Mouse (Mus musculus) splenic B cell, adult 2 months (primary cell): Measurements from ENCODE around the gene Fancc.

ENCODE experiments used
- DNase-seq: peaks from one replicate; pipeline ENCODE4 v3.0.0-alpha.2; 2011; ENCODE audit warnings: low read depth, low spot score
- H3K27me3 ChIP-seq: 2 replicates; pipeline ENCODE4 v1.6.1; 2012; ENCODE audit warnings: mild to moderate bottlenecking, low read length, moderate library complexity, mixed read lengths; ENCODE audit not compliant: control insufficient read depth, poor library complexity, insufficient read depth, severe bottlenecking
- H3K36me3 ChIP-seq: 2 replicates; pipeline ENCODE4 v1.6.1; 2012; ENCODE audit warnings: mild to moderate bottlenecking, low read length, moderate library complexity, mixed read lengths; ENCODE audit not compliant: control insufficient read depth, poor library complexity, insufficient read depth, severe bottlenecking

The Fancc gene

DNA sequence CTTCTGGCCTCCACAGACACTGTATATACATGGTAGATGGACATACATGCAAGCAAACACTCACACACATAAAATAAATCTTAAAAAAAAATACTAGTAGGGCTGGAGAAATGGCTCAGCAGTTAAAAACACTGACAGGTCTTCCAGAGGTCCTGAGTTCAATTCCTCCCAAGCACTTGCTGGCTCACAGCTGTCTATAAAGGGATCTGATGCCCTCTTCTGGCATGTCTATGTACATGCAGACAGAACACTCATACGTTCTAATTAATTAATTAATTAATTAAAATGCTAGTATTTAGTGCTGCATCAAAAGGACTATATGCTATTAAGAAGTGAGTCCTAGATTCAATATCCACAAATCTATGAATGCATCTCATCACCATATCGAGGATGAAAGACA is 78.9 kb downstream of the Fancc start:
- no peaks in the 10 kb centered on the region for H3K27me3 ChIP-seq
- H3K36me3 ChIP-seq, result no peaks in the 10 kb centered on the region
- no peak for DNase-seq

DNA sequence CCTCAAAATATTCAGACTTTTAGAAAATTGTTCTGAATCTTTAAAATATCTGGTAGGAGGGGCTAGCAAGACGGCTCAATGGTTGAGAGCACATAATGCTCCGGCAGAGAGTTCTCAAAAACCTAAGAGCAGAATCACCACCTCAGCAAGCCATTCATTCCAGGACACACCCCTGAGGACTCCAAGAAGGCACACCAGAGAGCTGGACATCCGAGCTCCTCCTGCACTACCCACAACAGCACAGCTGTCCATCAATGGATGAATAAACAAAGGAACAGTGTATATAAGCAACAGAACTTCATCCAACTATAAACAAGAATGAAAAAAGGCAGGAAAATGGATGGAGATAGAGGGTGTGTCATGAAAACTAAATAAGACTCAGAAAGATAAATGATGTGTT is 80.3 kb downstream of the Fancc start:
- Histone ChIP-seq H3K36me3 (no peaks in the 10 kb centered on the region), H3K27me3 (no peaks in the 10 kb centered on the region)
- DNase-seq, result no peak

DNA sequence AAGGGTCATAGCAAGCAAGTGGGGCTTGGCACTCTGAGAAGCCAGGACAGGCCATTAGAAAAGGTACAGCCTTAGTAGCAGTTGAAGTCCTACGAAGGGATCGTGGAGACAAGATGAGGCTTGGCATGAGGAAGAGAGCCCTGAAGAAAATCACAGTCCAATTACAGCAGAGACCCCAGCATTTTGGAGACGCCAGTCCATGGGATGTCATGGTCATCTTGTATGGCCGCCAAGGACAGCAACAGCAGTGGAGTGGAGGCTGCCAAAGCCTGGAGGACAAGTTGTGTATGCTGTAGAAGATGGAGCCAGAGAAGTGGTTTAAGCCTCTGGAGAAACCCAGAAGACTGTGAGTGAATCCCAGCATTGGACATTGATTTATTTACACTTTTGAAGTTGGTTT is 84.4 kb downstream of the Fancc start:
- no peaks in the 10 kb centered on the region for H3K27me3 ChIP-seq
- no peaks in the 10 kb centered on the region for H3K36me3 ChIP-seq
- DNase-seq, result no peak

DNA sequence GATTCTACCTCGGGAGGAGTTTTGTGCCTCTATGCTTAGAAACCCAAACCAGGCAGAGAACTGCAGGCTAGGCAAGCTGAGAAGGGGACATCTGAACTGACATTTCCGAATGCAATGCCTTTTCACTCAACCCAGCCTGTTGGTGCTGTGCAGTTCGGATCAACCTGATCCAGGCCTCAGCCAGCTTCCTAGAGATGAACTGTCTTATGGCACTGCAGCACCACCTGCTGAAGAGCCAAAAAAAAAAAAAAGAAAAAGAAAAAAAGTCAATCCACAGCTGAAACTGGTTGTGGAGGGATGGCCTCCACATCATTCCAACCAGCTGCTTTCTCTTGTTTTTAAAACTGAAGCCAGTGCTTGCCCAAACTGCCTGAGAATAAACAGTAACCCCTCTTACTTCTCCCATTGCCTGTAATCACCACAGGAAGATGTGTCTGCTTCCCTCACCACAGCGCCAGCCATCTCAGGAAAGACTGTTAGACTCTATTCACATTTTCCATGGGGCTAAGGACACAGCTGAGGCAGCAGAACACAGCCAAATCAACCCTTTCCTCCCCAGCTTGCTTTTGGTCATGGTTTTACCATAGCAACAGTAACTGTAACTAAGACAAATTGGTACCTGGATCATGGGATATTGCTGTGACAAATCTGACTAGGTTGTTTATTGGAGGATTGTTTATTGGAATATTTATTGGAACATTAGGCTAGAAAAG is 85.6 kb downstream of the Fancc start:
- Histone ChIP-seq H3K36me3 (no peaks in the 10 kb centered on the region), H3K27me3 (no peaks in the 10 kb centered on the region)
- peak; percentile 20 for DNase-seq

DNA sequence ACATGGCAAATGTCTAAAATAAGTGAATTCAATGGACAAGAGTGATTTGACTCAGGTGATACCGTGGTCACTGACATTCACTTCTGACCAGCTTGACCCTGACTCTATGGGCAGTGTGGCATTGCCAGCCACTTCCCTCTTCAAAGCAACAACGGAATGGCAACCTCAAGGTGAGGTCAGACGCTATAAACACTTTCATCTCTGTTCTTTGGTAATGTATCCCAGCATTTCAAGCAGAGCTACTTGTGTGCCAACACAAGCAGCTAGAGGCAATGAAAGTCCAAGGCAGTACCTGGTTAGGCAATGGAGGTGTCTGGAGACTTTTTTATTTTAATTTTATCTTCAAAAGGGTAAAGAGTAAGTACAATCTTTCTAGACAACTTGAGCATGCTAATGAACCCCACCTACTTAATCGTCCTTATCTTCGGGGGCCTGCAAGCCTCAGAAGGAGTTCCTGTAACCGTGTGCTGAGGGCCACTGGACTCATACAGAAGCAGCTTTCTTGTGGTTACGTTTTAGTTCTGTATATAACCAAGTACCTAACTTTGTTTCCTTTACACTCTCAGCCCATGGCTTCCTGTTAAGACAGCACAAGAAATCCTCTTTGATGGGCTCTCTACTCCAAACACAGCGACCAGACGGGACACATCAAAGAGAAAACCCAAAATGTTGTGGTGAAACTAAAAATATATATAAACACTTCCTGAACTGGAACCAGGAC is 86.3 kb downstream of the Fancc start:
- no peaks in the 10 kb centered on the region for H3K27me3 ChIP-seq
- peak; percentile 25 for DNase-seq
- H3K36me3 ChIP-seq, result no peaks in the 10 kb centered on the region

DNA sequence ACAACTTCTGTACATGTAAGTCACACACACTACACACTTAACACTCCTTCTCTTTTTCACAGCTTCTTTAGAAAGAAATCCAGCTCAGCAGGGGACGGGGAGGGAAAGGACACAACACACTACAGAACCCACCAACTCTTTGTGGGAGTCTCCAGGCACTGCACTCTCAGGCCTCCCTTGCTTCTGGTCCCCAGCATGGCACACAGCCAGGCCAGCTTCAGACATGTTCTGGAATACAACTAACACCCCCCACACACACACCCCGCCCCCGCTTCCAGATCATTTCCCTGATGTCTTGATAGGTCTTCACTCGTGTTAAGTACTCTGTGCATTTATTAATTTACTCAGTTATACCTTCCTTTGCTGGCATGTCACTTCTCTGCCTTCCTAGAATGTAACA is 91.9 kb downstream of the Fancc start:
- Histone ChIP-seq H3K36me3 (no peaks in the 10 kb centered on the region), H3K27me3 (no peaks in the 10 kb centered on the region)
- DNase-seq, result no peak

DNA sequence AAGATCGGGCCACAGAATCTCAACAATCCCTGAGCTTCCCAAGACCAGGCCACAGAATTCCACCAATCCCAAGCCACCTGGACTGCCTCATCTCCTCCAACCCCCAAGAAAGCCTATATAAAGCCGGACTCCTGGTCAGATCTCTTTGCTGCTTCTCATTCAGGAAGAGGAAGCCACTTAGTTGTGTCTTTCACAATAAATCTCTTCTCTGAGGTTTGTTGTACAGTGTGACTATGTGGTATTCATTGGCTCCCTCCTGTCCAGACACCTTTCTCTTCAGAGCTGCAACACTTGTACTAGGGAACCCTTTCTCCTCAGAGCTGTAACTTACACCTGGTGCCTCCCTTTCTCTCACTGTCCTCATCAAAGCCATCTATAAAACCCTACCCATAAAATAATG is 92.4 kb downstream of the Fancc start:
- no peak for DNase-seq
- Histone ChIP-seq H3K27me3 (no peaks in the 10 kb centered on the region), H3K36me3 (no peaks in the 10 kb centered on the region)

DNA sequence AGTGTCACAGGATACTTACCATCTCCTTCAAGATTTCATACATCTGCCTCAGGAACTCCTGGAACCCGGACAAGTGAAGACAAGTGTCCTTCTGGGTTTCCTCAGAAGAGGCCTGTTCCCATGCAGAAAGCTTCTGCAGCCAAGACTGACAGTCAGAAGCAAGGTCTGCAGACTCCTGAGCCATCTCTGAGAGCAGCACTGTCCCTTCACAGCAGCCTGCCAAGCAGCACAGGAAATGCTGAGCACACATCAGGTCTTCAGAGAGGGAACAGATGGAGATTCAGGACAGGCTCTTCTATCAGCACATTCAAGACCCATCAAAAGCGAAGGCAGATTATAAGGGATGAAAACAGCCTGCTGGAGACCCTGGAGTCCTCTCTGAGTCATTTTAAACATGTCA is 94.3 kb downstream of the Fancc start:
- H3K27me3 ChIP-seq, result no peaks in the 10 kb centered on the region
- H3K36me3 ChIP-seq, result no peaks in the 10 kb centered on the region
- DNase-seq, result no peak

DNA sequence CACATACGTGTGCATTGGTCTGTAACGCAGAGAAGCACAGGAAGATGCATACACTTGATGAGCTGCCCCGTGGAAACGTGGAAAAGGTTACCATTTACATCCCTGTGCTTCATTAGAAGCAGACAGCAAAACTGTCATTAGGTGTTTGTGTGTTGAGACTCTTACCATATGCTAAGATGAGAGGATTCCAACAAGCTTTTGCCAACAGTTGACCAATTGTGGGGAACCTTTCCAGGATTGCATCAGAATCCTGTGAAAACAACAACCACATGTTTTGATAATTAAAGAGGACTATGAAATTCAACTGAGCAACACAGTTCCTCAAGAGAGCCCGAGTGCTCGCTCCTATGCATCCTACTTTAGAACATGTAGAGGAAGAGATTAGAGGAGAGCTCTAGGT is 97.0 kb downstream of the Fancc start:
- DNase-seq, result no peak
- H3K27me3 ChIP-seq, result no peaks in the 10 kb centered on the region
- 0 out of 2 replicates have a peak, but pooled peaks cover 2% of the 10 kb centered on the region for H3K36me3 ChIP-seq

DNA sequence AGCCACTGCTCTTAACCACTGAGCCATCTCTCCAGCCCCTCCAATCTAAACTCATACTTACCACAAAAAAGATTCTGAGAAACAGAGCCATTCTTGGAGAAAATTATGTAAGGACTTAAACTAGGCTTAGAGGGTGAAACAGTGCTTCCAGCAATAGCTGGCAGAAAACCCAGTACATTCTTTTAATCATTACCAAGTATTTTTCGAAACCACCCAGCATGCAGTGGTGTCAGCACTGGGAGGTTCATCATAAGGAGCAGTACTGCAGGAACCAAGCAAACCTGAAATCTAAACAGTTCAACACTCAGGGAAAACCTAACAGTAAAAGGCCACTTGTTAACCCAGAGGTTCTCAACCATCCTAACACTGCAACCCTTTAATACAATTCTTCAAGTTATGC is 99.7 kb downstream of the Fancc start:
- Histone ChIP-seq H3K27me3 (no peaks in the 10 kb centered on the region), H3K36me3 (0 out of 2 replicates have a peak, but pooled peaks cover 2% of the 10 kb centered on the region)
- DNase-seq, result no peak

DNA sequence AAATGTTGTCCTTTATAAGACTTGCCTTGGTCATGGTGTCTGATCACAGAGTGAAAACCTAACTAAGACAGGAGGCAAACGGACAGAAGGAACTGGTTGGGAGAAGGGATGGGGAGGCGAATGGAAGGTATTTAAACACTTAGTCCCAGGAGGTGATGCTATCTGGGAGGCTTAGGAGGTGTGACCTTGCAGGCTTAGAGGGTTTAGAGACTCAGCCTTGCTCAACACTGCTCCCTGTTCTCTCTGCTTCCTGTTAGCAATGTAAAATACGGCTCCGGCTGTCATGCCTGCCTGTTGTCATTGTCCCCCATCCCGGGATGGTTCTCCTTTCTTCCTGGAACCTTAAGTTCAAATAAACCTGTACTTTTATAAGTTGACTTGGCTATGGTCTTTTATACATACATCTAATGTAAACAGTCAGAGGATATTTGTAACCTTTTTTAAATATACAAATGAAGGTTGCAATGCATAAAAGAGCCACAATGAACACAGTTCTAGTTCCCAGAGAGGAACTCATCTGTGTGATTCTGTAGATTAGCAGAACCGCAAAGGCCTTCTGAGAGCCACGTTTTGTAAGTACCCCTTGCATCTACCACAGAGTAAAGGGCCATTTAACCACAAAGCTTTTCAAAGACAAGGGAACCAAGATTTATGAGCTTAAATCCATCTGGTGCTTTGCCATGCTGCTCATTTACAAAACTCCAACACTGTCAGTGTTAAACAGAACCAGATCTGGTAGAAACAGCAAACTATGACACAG is 102.6 kb downstream of the Fancc start:
- H3K27me3 ChIP-seq, result no peaks in the 10 kb centered on the region
- H3K36me3 ChIP-seq, result 0 out of 2 replicates have a peak, but pooled peaks cover 2% of the 10 kb centered on the region
- no peak for DNase-seq

DNA sequence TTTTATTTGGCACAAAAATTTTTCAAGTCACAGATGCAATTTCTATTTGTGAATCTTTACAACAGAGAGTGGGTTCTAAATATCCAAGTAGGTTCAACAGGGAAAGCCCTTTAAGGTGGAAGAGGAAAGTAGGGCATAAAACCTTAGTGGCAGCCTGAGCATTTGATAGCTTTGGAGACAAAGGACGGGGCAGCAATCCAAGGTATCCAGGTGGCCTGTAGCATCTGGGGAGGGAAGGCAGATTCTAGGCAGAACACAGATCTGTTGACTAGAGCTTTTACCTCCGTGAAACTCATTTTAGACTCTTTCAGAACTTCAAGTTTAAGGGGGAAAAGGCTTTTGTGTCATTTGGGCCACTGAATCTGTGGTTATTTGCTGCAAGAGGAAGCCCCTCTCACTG is 111.8 kb downstream of the Fancc start:
- Histone ChIP-seq H3K27me3 (no peaks in the 10 kb centered on the region), H3K36me3 (no peaks in the 10 kb centered on the region)
- no peak for DNase-seq

DNA sequence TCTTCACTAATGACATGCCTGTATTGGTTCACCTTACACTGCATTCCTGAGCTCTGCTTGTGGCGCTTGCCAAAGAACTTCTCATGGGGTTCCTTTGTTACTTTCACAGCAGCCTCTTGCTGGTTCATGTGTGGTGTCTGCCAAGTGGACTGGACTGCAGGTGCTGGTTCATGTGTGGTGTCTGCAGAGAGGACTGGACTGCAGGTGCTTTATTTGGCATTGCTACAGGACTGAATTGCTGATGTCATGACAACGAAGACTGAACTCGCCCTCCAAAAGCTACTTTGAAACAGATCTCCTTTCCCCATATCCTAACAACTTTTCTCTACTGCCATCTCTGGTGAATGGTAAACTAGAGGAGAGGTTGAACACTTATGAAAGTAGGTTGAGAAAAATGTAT is 112.3 kb downstream of the Fancc start:
- no peak for DNase-seq
- H3K36me3 ChIP-seq, result no peaks in the 10 kb centered on the region
- H3K27me3 ChIP-seq, result no peaks in the 10 kb centered on the region

DNA sequence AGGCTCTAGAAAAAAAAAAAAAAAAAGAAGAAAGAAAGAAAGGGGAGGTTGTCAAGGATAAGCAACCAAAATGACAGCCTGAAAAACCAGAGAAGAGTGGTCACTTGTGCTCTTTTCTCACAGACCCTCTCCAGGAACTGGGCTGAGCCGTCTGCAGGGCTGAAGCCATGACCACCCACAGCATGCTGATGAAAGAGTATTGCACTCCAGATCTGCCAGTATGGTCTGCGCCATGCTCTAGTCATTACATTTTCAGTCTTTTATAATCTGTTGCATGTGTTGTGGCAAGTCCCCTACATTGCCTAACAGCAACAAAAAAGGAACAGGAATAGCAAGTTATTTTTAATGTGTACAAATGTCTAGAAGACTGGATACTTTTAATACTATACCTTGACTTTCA is 114.9 kb downstream of the Fancc start:
- no peaks in the 10 kb centered on the region for H3K36me3 ChIP-seq
- peaks cover under 1% of the 10 kb centered on the region; the same call in 1 of the 2 replicates for H3K27me3 ChIP-seq
- DNase-seq, result no peak
